Mouse (Mus musculus): ENCODE data around the gene Hsf5.

The Hsf5 gene

GRCm38 (mm10) chr11:87642865-87643264 lies 25.9 kb downstream of the Hsf5 start:
- no peak for DNase-seq

GRCm38 (mm10) chr11:87654693-87655092 lies 37.7 kb downstream of the Hsf5 start:
- DNase-seq = no peak

GRCm38 (mm10) chr11:87659216-87659615 lies 42.3 kb downstream of the Hsf5 start:
- no peak for DNase-seq

GRCm38 (mm10) chr11:87662407-87662806 lies 45.4 kb downstream of the Hsf5 start, which contains the start of gene Rnf43:
Gene Rnf43 (plus strand): TSS chr11:87662722.
- peak; percentile 90 to 94 for DNase-seq

- no peak for DNase-seq
Observed at GRCm38 (mm10) chr11:87662822-87663221, 45.9 kb downstream of the Hsf5 start.

- no peak for DNase-seq
Observed at GRCm38 (mm10) chr11:87663948-87664347, 47.0 kb downstream of the Hsf5 start.

GRCm38 (mm10) chr11:87664521-87664920 lies 47.6 kb downstream of the Hsf5 start:
- DNase-seq = peak in 1 of 2 experiments; percentile 4

GRCm38 (mm10) chr11:87665224-87665623 lies 48.3 kb downstream of the Hsf5 start:
- no peak for DNase-seq

- DNase-seq = no peak
Observed at GRCm38 (mm10) chr11:87665658-87666057, 48.7 kb downstream of the Hsf5 start.

GRCm38 (mm10) chr11:87666256-87667035 lies 49.5 kb downstream of the Hsf5 start:
- no peak for DNase-seq

- DNase-seq = no peak
Observed at GRCm38 (mm10) chr11:87667107-87668090, 50.4 kb downstream of the Hsf5 start.

GRCm38 (mm10) chr11:87673282-87673681 lies 56.3 kb downstream of the Hsf5 start:
- no peak for DNase-seq

GRCm38 (mm10) chr11:87675606-87676005 lies 58.6 kb downstream of the Hsf5 start:
- no peak for DNase-seq

GRCm38 (mm10) chr11:87677756-87678155 lies 60.8 kb downstream of the Hsf5 start:
- DNase-seq = no peak

GRCm38 (mm10) chr11:87678545-87678944 lies 61.6 kb downstream of the Hsf5 start:
- no peak for DNase-seq

GRCm38 (mm10) chr11:87678976-87679375 lies 62.0 kb downstream of the Hsf5 start:
- no peak for DNase-seq

- DNase-seq = no peak
Observed at GRCm38 (mm10) chr11:87680786-87681185, 63.8 kb downstream of the Hsf5 start.

- no peak for DNase-seq
Observed at GRCm38 (mm10) chr11:87682096-87682495, 65.1 kb downstream of the Hsf5 start.

- no peak for DNase-seq
Observed at GRCm38 (mm10) chr11:87682838-87683571, 66.0 kb downstream of the Hsf5 start.

- no peak for DNase-seq
Observed at GRCm38 (mm10) chr11:87686407-87686806, 69.4 kb downstream of the Hsf5 start.

- DNase-seq = no peak
Observed at GRCm38 (mm10) chr11:87687246-87688225, 70.6 kb downstream of the Hsf5 start.

Data from cerebellum, postnatal 36 days (tissue).